Mouse (Mus musculus): ENCODE data around the gene Amt. TPM values are rescaled to one million over a fixed set of nuclear protein-coding genes. Genes with fewer than 3 reads are reported as not detected.

Amt gene
- polyA plus RNA-seq, 1 experiment: 84.2 TPM

- no peak for DNase-seq
- TF ChIP-seq CTCF (conservative IDR thresholded peaks at IDR 0.05; ENCODE audit: insufficient read depth, insufficient read length, low read depth, low read length) (no peak), POLR2A (IDR thresholded peaks at IDR 0.05; ENCODE audit: low read depth, low read length) (no peak)
Measured at GRCm38 (mm10) chr9:108272691-108273090, 24.0 kb upstream of the Amt start.

GRCm38 (mm10) chr9:108273485-108273884 lies 23.2 kb upstream of the Amt start:
- TF ChIP-seq POLR2A (IDR thresholded peaks at IDR 0.05; ENCODE audit: low read depth, low read length): no peak
- peaks cover 14% of the 10 kb centered on the region for H3K4me1 ChIP-seq (ENCODE audit: control insufficient read depth, insufficient read depth, low read length)
- DNase-seq: no peak
- no peak overlapping the region for H3K27ac ChIP-seq (ENCODE audit: insufficient read depth, low read depth, low read length)
- 86% methylated on average over 4 of the region's 4 CpGs for WGBS
- H3K4me3 ChIP-seq (ENCODE audit: insufficient read depth, low read depth, low read length): no peak overlapping the region
- no peaks in the 10 kb centered on the region for H3K27me3 ChIP-seq (replicated peaks; ENCODE audit: control insufficient read depth, insufficient read depth, low read length)
- no peaks in the 10 kb centered on the region for H3K36me3 ChIP-seq (ENCODE audit: control insufficient read depth, insufficient read depth, low read length)

More at GRCm38 (mm10) chr9:108272691-108273090, 24.0 kb upstream of the Amt start:
- Histone ChIP-seq H3K36me3 (ENCODE audit: control insufficient read depth, insufficient read depth, low read length) (no peaks in the 10 kb centered on the region), H3K4me3 (ENCODE audit: insufficient read depth, low read depth, low read length) (no peak overlapping the region), H3K27ac (ENCODE audit: insufficient read depth, low read depth, low read length) (no peak overlapping the region), H3K27me3 (replicated peaks; ENCODE audit: control insufficient read depth, insufficient read depth, low read length) (no peaks in the 10 kb centered on the region), H3K4me1 (ENCODE audit: control insufficient read depth, insufficient read depth, low read length) (peaks cover 14% of the 10 kb centered on the region)
- WGBS: 65% methylated on average over 5 of the region's 5 CpGs

GRCm38 (mm10) chr9:108274476-108275330 lies 21.9 kb upstream of the Amt start:
- H3K27ac ChIP-seq (ENCODE audit: insufficient read depth, low read depth, low read length): peak overlapping the region; percentile 8

GRCm38 (mm10) chr9:108275331-108275659 lies 21.4 kb upstream of the Amt start:
- WGBS: 35% methylated on average over 6 of the region's 6 CpGs
- H3K36me3 ChIP-seq (ENCODE audit: control insufficient read depth, insufficient read depth, low read length): no peaks in the 10 kb centered on the region
- H3K27me3 ChIP-seq (replicated peaks; ENCODE audit: control insufficient read depth, insufficient read depth, low read length): no peaks in the 10 kb centered on the region
- peak; percentile 9 for DNase-seq
- TF ChIP-seq CTCF (conservative IDR thresholded peaks at IDR 0.05; ENCODE audit: insufficient read depth, insufficient read length, low read depth, low read length): no peak
- TF ChIP-seq POLR2A (IDR thresholded peaks at IDR 0.05; ENCODE audit: low read depth, low read length): no peak
- H3K4me1 ChIP-seq (ENCODE audit: control insufficient read depth, insufficient read depth, low read length): peaks cover 14% of the 10 kb centered on the region
- H3K4me3 ChIP-seq (ENCODE audit: insufficient read depth, low read depth, low read length): no peak overlapping the region
- H3K27ac ChIP-seq (ENCODE audit: insufficient read depth, low read depth, low read length): 0 out of 2 replicates have a peak overlapping the region, but pooled peaks have one; percentile 8

More at GRCm38 (mm10) chr9:108274476-108275330, 21.9 kb upstream of the Amt start:
- Histone ChIP-seq H3K27me3 (replicated peaks; ENCODE audit: control insufficient read depth, insufficient read depth, low read length) (no peaks in the 10 kb centered on the region), H3K4me3 (ENCODE audit: insufficient read depth, low read depth, low read length) (no peak overlapping the region), H3K4me1 (ENCODE audit: control insufficient read depth, insufficient read depth, low read length) (peaks cover 14% of the 10 kb centered on the region), H3K36me3 (ENCODE audit: control insufficient read depth, insufficient read depth, low read length) (no peaks in the 10 kb centered on the region)
- no peak for DNase-seq
- WGBS: 59% methylated on average over 5 of the region's 5 CpGs
- TF ChIP-seq CTCF (conservative IDR thresholded peaks at IDR 0.05; ENCODE audit: insufficient read depth, insufficient read length, low read depth, low read length) (no peak), POLR2A (IDR thresholded peaks at IDR 0.05; ENCODE audit: low read depth, low read length) (no peak)

- H3K4me1 ChIP-seq (ENCODE audit: control insufficient read depth, insufficient read depth, low read length): peaks cover 10% of the 10 kb centered on the region
- TF ChIP-seq POLR2A (IDR thresholded peaks at IDR 0.05; ENCODE audit: low read depth, low read length): no peak
- peak; percentile 81 for TF ChIP-seq CTCF (conservative IDR thresholded peaks at IDR 0.05; ENCODE audit: insufficient read depth, insufficient read length, low read depth, low read length)
- H3K4me3 ChIP-seq (ENCODE audit: insufficient read depth, low read depth, low read length): no peak overlapping the region
- WGBS: 59% methylated on average over 10 of the region's 10 CpGs
- no peaks in the 10 kb centered on the region for H3K27me3 ChIP-seq (replicated peaks; ENCODE audit: control insufficient read depth, insufficient read depth, low read length)
- H3K36me3 ChIP-seq (ENCODE audit: control insufficient read depth, insufficient read depth, low read length): no peaks in the 10 kb centered on the region
- H3K27ac ChIP-seq (ENCODE audit: insufficient read depth, low read depth, low read length): no peak overlapping the region
- peak; percentile 62 for DNase-seq
Measured at GRCm38 (mm10) chr9:108278697-108279450, 17.8 kb upstream of the Amt start.

GRCm38 (mm10) chr9:108280071-108280828 lies 16.4 kb upstream of the Amt start:
- no peaks in the 10 kb centered on the region for H3K36me3 ChIP-seq (ENCODE audit: control insufficient read depth, insufficient read depth, low read length)
- no peaks in the 10 kb centered on the region for H3K27me3 ChIP-seq (replicated peaks; ENCODE audit: control insufficient read depth, insufficient read depth, low read length)
- peak; percentile 85 for DNase-seq
- no peak overlapping the region for H3K4me3 ChIP-seq (ENCODE audit: insufficient read depth, low read depth, low read length)
- H3K4me1 ChIP-seq (ENCODE audit: control insufficient read depth, insufficient read depth, low read length): peaks cover 8% of the 10 kb centered on the region
- WGBS: 20% methylated on average over 8 of the region's 8 CpGs
- peak overlapping the region; percentile 3 for H3K27ac ChIP-seq (ENCODE audit: insufficient read depth, low read depth, low read length)
- TF ChIP-seq CTCF (conservative IDR thresholded peaks at IDR 0.05; ENCODE audit: insufficient read depth, insufficient read length, low read depth, low read length) (no peak), POLR2A (IDR thresholded peaks at IDR 0.05; ENCODE audit: low read depth, low read length) (no peak)
